Mouse (Mus musculus) kidney, postnatal 36 days (tissue): Measurements from ENCODE around the gene Hist1h1d.
A peak's percentile ranks its signal among the peaks of the same experiment; 100 is the strongest.
"Not testable (repeated sequence)": the region's sequence is repeated elsewhere in the genome, so short reads cannot be mapped to it uniquely, and the experiment has no call there.

Source experiments
- DNase-seq, 2 experiments: peaks; one replicate each; pipeline ENCODE4 v3.0.0; 2021 to 2022; ENCODE audit warnings: mixed read lengths in 2 of 2

Gene Hist1h1d

DNA sequence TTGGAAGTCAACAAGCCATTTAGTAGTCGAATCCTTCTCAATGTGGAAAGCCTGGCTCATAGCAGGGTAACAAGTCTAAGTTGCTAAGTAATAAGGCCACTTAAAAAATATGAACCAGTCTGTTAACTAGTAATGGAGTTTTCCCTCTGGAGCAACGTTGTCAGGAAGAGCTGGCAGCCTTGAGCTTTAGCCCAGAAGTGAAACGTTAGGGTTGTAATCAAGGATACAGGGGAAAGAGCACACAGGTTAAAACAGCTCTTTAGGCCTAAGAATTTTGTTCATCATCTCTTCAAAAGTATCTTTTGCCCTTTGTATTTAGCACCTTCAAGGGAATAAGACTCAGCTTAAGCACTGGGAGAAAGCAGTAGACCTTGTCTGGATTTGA, 2.3 kb upstream of the Hist1h1d start:
- DNase-seq: no peak

DNA sequence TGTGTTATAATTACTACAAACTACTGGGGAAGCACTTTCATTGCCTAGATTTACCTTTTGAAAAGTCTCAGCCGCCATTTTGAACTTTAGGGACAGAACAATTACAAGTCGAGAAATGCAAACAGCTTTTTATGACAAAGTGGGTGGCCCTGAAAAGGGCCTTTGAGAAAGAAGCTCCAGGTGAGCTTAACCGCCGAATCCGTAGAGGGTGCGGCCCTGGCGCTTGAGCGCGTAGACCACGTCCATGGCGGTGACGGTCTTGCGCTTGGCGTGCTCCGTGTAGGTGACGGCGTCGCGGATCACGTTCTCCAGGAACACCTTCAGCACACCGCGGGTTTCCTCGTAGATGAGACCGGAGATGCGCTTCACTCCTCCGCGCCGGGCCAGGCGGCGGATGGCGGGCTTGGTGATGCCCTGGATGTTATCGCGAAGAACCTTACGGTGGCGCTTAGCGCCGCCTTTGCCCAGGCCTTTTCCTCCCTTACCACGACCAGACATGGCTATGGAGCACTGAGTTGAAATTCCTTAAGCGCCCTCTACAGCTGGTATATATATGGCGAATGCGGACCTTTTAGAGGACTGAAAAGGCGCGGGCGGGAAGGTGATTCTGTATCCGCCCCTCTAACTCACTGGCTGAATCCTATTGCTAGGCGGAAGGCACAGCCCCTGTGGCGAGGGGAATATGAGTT, 1.8 kb upstream of the Hist1h1d start, which contains the start of gene Hist1h4f:
Gene Hist1h4f (minus strand): TSS at position 503 of the 689 bp plus-strand sequence.
- peak; percentile 83 to 89 for DNase-seq

DNA sequence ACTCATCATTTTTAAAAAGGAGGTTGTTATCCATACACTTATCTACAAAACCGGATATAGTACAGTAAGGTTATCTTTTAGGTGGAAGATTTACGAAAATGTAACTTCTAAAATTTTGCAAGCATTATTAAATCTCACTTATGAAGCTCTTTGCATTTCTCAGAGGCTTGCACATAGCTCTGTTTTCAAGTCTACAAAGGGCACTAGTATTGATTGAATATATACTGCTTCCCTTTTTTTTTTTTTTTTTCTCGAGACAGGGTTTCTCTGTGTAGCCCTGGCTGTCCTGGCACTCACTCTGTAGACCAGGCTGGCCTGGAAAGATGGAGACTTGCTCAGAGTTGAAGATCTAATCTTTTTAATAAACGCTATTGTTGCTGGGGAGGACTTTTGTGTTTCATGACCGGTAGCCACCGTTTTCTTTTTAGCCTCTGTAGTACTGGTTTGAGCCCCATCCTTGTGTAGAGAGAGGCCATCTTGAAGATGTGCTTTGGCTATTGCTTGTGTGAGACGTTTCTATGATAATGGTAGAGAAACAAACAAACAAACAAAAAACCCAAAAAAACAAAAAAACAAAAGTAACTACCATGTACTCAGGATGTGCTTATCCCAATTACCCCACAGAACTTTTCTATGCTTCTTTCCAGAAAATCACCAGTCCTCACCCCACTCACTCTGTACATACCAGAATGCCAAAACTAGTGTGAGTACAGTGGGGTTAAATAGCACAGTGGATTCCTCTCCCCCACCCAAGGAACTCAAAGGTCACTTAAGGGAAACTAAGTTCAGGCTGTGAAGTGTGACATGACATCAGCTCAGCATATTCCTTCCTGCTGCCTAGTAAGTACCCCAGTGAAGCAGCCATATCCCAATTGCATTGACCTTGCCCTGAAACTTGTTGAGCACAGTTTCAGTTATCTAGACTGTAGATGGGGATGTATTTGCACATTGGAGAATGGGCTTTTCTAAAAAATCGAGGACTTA, 839 bp upstream of the Hist1h1d start:
- DNase-seq: no peak

DNA sequence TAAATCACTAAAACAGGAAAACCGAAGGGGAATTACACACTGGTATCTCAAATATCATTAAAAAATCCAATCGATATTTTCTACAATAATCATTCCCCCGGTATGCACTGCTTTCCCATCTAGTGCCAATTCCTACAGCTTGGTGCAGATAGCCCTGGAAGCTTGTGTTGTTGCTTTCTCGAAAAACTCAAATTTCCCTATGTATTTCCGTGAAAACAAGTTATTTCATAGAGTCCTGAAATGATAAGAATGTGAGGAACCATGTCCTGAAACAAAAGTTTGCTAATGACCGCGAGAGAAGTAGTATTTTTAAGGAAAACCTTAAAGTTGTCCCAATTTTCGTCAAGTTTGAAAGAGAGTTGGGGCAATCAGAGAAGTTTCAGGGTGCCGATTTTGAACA, 1.3 kb downstream of the Hist1h1d start:
- no peak for DNase-seq

DNA sequence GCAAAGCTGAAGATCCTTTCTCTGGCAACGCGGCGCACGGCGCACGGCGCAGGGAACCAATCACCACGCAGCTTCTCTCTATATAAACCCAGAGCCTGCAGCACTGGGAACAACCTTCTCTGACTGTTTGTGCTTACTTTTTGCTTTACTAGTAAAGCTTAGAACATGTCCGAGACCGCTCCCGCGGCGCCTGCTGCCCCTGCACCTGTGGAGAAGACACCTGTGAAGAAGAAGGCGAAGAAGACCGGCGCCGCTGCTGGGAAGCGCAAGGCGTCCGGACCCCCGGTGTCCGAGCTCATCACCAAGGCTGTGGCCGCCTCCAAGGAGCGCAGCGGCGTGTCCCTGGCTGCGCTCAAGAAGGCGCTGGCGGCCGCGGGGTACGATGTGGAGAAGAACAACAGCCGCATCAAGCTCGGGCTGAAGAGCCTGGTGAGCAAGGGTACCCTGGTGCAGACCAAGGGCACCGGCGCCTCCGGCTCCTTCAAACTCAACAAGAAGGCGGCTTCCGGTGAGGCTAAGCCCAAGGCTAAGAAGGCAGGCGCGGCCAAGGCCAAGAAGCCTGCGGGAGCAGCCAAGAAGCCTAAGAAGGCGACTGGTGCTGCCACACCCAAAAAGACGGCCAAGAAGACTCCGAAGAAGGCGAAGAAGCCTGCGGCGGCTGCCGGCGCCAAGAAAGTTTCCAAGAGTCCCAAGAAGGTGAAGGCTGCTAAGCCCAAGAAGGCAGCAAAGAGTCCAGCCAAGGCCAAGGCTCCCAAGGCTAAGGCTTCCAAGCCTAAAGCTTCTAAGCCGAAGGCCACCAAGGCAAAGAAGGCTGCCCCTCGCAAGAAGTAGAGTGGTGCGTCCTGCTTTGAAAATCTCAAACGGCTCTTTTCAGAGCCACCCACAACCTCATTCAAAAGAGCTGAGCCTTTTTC, 2.1 kb downstream of the Hist1h1d start:
- DNase-seq: peak; percentile 70 to 75

DNA sequence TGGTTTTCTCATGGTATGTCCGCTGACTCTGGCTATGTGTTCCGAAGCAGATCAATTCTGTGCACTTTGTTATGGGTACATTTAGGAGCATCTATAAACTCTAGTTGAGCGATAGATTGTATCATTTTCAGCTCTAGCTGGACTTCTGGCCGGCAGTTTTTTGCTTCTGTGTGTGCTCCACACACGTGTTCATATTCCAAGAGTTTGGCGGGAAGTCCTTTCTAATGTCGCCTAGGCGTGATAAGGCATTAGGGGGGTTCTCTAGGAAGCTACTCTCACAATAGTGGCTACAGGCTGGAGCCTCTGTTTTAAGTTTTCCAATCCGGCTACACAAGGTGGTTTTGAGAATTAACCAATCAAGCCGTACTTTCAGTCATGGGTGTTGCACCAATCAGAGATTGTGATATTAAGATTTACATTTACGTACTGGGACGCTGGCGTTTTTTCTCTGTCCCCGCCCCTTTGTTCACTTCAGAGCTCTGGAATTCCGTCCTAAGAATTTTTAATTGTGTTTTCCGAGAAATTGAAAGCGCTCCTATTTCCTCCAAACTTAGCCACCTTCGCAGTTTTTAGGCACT, 2.9 kb downstream of the Hist1h1d start:
- peak; percentile 75 to 89 for DNase-seq

DNA sequence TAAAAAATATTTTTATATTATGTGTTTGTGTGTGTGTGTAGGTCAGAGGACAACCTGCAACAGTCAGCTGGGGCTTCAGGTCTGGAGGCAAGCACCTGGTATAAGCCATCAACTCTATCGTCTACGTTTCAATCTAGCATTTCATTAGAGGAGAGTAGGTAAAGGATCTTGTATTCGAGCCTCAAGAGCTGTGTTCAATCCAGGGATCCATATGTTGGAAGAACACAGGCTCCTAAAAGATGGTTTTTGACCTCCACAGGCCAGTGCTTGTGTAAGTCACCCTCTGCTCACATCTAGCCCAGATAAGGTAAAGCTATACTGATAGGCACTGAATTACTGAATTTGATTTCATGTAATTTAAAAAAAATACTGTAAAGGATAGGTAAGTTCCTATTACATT, 3.8 kb downstream of the Hist1h1d start:
- no peak for DNase-seq

DNA sequence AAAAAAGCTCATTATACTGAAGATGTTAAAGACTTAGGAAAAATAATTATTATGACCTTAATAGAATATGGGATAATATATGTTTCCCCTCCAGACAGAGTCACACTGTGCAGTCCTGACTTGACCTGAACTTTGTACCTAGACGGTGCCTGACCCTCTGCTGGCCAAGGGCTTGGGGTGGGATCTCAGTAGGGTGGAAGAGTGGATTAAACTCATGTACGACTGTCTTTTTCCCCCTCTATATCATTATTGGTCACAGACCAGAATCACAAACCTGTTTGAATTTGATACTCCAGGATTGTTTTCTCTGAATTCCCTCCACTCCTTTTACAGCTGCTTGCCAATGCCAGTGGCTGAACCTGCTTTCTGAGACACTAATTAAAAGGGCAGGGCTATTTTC, 7.6 kb downstream of the Hist1h1d start:
- not testable (repeated sequence) for DNase-seq

DNA sequence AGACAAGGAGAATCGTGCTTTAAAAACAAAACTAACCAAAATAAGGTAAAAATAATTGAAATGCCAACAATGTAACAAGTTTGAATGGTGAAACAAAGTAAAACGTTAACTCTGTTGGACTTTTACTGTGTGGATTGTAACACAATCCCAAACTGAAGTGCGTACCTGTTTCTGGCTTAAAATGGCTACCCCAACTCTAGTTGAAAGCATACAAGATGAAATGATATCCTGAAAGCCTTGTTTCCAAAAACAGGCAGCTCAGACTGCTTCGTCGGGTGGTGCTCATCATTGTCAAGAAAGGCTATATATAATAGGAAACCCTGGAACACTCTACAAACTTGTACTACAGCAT, 8.4 kb downstream of the Hist1h1d start:
- not testable (repeated sequence) for DNase-seq

DNA sequence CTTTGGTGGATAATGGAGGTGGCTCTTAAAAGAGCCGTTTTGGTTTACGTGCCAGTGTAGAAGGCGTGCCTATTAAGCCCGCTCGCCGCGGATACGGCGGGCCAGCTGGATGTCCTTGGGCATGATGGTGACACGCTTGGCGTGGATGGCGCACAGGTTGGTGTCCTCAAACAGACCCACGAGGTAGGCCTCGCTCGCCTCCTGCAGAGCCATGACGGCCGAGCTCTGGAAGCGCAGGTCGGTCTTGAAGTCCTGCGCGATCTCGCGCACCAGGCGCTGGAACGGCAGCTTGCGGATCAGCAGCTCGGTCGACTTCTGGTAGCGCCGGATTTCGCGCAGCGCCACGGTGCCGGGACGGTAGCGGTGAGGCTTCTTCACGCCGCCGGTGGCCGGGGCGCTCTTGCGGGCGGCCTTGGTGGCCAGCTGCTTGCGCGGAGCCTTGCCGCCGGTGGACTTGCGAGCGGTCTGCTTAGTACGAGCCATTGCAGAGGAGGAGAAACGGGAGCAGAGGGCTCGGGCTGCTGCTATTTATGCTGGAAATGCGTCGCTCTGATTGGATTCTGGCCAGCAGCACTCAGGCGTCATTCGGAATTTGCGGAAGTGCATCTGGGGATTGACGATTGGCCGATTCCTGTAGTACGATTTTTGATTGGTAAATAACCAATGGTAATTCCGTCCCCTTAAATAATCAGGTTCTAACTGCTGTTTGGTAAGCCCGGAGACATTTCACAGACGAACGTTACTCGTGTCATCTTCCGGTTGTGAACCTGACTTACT, 9.0 kb downstream of the Hist1h1d start, which contains the start of gene Hist1h3e:
Gene Hist1h3e (minus strand): TSS at position 487 of the 777 bp plus-strand sequence.
- DNase-seq: peak; percentile 92 to 95

DNA sequence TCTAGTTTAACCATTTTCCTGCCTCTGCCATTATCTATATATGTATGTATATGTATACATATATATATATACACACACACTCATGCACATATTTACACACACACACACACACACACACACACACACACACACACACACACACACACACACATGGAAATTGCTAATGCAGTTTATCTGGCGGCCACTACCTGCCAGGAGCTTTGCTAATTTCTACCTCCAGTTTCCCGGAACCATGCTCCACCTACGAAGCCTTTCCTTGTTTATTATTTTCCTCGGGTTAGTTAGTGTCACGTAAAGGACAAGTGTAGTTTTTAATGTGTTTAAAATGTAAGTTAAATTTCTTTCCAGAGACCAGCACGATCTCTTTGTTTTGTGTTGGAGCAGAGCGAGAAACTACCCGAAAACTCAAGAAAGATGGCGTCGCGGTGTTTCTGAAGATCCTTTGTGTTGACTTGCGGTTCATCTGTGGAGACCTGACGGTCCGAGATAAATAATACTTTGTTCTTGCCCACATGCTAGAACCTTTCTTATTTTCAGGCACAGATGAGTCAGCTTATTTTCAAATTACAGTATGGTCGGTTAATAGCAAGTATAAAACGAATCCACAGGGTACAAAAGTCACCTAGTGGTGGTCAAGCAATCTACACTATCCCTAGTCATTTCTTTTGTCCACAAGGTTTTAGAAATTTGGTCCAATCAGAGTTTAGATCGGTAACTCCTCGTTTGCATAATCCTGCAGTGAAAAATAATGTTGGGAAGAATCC, 9.8 kb downstream of the Hist1h1d start:
- DNase-seq: peak; percentile 36 to 53

DNA sequence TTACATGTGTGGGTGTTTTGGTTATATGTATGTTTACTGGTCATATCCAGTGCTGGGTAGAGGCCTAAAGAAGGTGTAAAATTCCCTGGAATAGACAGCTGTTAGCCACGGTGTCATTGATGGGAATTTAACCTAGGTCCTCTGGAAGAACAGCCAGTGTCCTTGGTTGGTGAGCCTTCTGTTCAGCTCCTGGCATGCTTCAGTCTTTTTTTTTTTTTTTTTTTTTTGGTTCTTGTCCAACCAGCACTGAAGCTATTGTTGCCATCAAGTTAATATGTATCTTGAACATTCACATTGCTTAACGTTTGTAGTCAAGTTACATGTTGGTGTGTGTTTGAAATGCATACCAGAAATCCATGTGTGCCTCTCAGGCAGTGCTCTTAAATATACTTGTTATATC, 11.4 kb downstream of the Hist1h1d start:
- no peak for DNase-seq

DNA sequence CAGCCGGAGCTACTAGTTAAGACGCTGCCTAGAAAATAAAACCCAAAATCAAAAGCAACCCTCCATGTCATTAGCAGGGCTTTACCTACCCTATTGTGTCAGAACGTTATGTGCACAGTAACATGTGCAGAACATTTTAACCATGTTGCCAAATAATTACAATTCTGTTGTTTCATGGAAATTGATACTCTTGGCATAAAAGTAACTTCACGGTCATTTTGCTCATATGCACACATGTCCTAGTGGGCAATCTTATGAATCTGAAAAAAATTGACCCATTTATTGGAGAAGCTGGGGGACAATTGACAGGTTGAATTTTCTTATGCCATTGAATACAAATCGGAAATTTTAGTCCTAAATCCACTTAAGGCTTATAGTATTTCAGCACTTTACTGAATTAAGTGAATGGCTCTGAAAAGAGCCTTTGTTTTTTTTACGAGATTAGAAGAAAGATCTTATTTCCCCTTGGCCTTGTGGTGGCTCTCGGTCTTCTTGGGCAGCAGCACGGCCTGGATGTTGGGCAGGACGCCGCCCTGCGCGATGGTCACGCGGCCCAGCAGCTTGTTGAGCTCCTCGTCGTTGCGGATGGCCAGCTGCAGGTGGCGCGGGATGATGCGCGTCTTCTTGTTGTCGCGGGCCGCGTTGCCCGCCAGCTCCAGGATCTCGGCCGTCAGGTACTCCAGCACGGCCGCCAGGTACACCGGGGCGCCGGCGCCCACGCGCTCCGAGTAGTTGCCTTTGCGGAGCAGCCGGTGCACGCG, 17.4 kb downstream of the Hist1h1d start:
- not testable (repeated sequence) for DNase-seq

DNA sequence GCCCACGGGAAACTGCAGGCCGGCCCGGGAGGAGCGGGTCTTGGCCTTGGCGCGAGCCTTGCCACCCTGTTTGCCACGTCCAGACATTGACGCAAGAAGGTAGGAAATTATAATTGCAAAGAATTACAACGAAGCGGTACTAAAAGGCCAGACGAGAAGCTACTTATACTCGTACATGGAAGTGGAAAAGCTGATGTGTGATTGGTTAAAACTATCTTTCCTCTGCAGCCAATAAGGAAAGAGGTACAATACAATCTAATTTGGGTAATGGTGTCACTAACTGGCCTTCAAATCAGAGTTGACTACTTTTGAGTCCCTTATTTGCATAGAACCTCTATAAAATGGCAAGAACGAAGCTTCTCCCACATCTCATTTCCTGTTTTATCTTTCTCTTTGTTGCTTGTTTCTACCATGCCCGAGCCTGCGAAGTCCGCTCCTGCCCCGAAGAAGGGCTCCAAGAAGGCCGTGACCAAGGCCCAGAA, 18.0 kb downstream of the Hist1h1d start, which contains the start of the genes Hist1h2ae and Hist1h2bg:
Gene Hist1h2ae (minus strand): TSS at position 199 of the 482 bp plus-strand sequence.
Gene Hist1h2bg (plus strand): TSS at position 375 of the 482 bp plus-strand sequence.
- peak; percentile 46 to 85 for DNase-seq

DNA sequence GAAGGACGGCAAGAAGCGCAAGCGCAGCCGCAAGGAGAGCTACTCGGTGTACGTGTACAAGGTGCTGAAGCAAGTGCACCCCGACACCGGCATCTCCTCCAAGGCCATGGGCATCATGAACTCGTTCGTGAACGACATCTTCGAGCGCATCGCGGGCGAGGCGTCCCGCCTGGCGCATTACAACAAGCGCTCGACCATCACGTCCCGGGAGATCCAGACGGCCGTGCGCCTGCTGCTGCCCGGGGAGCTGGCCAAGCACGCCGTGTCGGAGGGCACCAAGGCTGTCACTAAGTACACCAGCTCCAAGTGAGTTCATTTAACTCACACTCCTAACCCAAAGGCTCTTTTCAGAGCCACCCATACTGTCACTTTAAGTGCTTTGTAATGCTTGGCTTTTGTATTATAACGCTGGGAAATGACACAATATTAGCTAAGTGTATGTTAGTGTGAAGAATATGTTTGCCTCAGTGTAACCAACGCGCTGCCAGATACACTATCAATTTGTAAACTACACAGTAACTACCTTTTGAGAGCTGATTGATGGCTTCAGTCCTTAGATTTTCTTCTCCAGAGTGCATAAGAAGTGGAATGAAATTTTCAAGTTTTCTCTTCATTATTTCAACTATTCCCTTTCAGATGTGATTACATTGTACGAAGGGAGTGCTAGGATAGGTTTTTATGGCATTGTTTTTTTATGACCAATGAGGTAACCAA, 18.6 kb downstream of the Hist1h1d start:
- DNase-seq: not testable (repeated sequence)

DNA sequence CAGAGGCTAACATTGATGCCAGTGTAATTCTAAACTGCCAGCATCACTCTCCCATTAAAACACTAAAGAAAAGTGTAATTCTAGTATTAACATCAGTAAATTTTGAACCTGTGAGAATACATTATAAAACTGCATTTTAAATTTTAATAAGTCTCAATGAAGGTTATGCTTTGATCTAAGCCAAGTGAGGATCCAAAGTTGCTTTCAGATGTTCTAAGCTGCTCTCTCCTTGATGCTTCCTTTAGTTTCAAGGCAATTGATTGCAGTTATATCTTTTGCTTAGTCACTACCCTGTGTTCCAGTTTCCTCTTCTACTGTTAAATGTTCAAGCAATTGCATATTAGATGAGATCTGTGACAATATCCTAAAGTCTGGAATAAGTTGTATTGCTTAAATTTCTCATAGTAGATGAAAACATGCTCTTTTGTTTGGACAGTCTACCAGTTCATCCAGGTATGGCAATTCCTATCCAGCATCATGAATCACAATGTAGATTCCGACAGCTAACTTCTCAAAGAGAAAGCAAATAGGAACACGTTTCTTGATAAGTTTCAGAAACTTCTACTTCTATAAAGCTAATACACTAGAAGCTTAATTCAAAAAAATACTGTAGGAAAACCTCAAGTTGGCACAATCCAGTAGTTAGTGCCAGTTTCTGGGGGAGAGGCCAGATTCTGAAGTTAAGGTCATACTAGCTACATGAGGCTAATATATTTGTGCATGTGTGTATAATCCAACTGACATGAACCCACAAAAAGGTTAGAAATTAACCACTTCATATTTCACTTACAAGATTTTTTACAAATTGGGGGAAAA, 19.4 kb downstream of the Hist1h1d start:
- no peak for DNase-seq

DNA sequence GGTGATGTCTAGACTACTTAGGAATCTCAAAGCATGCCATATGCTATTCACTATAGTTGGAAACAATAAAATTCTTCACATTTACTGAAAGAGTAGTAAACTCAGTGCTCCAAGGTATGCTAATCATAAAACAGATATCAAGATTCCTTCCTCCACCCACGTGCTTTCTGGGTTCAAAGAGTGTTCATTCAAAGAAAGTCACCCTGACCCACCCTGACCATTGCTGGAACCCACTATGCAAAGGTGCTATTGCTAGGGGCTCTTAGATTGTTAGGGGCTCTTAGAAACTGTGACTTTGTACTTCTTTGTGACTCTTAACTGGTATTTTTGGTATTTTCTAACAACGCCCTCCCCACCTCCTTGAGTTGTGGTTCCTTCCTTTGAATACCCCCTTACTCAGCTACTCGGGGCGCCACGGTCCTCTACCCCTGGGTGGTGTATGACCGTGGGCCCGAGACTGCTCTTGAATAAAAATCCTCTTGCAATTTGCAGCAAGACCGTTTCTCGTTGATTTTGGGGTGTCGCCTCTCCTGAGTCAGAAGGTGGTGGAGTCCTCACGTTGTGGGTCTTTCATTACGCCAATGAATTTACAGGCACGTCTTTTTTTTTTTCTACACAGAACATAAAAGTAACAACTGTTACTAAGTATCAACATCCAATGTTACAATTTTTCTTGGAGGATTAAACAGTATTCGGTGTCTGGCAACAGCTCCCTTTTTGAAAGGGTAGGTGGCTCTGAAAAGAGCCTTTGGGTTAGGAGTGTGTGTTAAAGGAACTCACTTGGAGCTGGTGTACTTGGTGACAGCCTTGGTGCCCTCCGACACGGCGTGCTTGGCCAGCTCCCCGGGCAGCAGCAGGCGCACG, 20.2 kb downstream of the Hist1h1d start:
- not testable (repeated sequence) for DNase-seq
